Mouse (Mus musculus): ENCODE data around the gene Pxmp4. TPM values are rescaled to one million over a fixed set of nuclear protein-coding genes. Genes with fewer than 3 reads are reported as not detected.

The Pxmp4 gene
- 31.1 and 40.7 TPM in 2 replicates for polyA plus RNA-seq (2012; rRNA removed)

DNA sequence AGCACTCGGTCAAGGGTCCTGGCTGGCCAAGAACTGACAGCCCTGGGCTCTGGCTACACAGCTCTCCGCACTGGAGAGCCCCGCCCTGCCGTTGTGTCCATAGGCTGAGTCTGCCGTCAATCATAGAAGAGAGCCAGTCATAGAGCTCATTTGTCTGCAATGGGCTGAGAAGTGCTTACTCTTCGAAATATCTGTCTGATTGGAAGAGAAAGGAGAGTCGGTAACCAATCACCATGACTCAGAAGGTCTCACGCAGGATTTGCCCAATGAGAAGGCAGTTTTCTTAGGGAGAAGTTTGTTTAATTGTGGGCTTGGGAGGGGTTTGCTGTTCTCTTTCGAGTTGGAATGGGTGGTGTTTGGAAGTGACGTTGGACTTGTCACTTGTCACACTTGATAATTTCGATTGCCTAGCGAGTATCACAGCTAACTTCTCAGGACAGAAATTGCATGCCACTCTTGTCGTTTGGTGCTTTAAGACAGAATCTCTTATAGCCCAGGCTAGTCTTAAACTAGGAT, at the start of gene Pxmp4:
Gene Pxmp4, minus strand, starts transcription at position 71 of the 516 bp plus-strand sequence.

DNA sequence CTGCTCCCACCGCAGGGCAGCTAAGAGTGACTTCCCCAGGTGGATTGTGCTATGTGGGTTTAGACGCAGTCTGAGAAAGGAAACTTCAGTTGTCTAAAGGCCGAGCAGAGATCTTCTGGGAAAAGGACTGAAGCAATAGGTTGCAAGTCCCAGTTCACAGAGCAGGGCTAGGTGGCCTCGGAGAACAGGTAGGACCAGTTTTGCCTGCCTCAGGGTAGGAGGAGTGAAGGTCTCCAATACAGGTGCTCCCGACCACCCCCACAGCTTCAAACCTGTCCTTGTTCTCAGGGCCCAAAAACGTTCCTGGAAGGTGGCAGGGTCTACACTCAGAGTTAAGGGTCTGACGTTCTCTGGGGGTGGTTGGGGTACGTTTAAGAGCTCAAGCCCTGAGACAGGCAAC, 47.9 kb upstream of the Pxmp4 start, which contains the start of gene Chmp4b:
Gene Chmp4b, plus strand, starts transcription at position 343 of the 400 bp plus-strand sequence.

DNA sequence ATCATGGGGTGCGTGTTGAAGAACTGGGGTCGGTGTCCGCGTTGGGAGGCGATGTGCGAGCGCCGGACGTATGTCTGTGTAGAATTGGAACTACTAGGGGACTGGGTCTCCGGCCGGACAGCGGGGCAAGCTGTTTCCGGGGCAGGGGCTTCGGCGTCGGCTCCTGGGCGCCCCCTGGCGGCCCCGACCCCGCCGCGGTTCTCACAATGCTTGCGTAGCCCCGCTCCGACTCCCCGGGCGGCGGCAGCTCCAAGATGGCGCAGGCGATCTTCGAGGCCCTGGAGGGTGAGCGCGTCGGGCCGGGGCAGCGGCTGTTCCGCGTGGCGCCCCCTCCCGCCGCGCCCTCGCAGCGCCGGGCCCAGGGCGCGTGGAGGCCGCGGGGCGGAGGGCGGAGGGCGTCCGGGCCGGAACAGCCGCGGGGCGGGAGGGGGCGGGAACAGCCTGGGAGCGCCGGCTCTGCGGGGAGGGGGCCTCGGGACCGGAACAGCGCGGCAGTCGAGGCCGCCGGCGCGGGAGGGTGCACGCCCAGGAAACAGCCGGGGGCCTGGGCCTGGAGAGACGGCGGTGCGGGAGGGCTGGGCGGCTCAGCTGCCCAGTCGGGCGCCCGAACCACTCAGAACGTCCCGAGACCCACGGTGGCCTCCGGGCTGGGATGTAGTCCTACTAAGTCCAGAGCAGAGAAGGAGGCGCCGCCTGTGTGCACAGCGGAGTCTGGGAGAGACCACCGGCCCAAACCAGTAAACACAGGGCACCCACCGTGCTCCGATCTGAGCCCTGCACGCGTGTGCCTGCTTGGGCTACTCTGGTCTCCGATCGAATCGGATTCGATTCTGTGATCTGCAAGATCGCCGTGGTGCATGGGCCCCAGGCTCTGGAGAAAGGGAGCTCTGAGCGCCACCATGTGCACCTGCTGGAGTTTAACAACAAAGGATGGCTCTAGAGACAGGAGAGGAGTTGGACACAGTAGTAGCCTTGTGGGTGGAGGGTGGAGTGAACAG, 9.9 kb upstream of the Pxmp4 start, which contains the start of the genes Zfp341 and 4930519P11Rik:
Gene Zfp341, plus strand, starts transcription at position 180 of the 998 bp plus-strand sequence.
Gene 4930519P11Rik, minus strand, starts transcription at position 320 of the 998 bp plus-strand sequence.

DNA sequence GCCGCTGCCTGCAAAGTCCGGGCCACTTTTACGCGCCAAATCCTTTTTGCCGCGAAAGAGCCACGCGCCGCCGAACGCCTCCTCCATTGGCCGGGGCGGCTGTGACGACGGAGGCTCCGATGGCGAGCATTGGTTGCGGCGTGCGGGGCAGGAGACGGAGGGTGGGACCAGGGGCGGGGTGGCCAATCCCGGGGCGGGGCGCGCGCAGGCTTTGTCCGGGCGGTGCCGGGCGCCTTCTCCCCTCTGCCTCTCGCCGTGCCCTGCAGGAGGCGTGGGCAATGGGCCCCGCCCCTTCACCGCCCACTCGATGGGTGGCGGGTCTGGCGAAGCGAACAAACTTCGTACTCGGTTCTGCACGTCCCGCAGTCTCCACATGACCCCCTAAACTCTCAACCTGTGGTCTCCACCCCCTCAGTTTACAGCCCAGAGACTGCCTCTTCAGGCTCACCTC, 33.6 kb downstream of the Pxmp4 start, which contains the start of gene E2f1:
Gene E2f1, minus strand, starts transcription at position 57 of the 451 bp plus-strand sequence.

DNA sequence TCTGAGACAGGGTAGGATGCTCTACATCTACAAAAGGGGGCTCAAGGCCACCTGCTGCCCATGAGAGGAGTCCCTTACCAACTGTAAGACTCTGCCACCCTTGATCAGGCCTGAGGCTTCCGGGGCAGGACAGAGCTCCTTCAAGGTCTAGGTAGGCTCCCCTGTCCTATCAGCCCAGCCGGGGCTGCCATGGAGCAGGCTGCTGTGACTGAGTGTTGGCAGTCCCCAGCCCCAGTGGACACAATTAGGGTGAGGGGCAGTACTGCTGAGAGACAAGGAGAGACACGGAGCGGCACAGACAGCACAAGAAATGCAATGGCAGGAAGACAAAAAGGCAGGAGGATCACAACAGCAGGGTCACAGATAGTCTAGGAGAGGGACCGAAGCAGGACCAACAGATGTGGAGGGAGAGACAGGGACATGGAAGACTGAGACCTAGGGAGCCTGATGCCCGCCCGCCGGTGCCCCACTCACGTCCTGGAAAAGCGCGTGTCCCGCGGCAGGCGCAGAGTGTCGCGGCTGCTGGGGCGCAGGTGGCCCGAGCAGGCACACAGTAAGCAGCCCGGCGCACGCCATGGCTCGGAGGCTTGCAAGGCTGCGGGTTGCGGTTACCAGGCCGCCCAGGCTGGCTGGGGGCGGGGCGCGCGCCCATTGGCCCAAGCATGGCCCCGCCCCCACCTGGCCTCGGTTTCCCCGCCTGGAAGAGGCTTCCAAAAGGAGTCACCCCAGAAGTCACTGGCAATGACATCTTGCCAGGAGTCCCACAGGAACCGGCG, 45.1 kb downstream of the Pxmp4 start, which contains the start of gene Necab3:
Gene Necab3, minus strand, starts transcription at position 627 of the 776 bp plus-strand sequence.

DNA sequence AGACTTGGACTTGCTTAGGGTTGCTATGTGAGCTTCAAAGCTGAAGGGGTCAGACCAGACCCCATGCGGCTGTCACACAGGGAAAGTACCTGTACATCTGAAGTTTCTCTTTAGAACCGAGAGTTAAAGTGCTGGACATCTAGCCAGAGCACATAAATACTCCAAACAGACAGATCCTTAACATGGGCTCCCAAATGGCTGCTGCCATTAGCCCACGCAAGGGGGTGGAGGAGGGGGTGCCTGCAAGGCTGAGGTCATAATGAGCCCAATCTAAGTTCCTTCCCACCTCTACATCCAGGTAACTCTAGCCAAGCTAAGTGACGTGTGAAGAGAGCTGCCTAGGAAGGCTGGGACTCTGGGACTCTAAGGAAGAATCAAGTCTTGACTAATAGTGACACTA, 52.0 kb downstream of the Pxmp4 start, which contains the start of gene Actl10:
Gene Actl10, plus strand, starts transcription at position 301 of the 400 bp plus-strand sequence.

DNA sequence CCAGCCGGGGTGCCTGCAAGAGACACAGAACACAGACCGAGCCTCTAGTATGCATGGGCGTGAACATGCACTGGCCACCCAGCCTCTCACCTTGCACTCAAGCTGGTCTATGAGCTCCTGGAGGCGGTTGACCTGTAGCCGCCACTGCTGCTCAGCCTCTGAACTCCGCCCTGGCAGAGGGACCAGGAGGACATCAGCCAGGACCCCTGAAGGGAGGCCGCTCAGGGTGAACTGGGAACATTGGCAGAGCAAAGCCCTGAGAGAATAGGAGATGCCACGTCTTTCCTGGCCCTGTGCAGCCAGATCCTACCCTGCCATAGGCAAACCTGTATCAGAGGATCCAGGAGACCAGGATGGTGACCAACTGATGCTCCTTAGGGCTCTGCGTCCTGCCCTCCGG, 56.8 kb downstream of the Pxmp4 start, which contains the start of gene 1700003F12Rik:
Gene 1700003F12Rik, plus strand, starts transcription at position 375 of the 400 bp plus-strand sequence.

Other genes starting within 250 kb of the Pxmp4 start
- 2.3 and 3.1 TPM in 2 replicates for gene Cdk5rap1, start 230.7 kb downstream of the Pxmp4 start, polyA plus RNA-seq (2012; rRNA removed)
- gene Snta1, start 195.6 kb downstream of the Pxmp4 start, polyA plus RNA-seq (2012; rRNA removed) = 16.3 and 20.8 TPM in 2 replicates
- gene Cbfa2t2, start 167.2 kb downstream of the Pxmp4 start, polyA plus RNA-seq (2012; rRNA removed) = 3.4 and 4.7 TPM in 2 replicates
- 0.65 TPM in 1 of 2 replicates, not detected in the other for gene 1700003F12Rik, start 56.6 kb downstream of the Pxmp4 start, polyA plus RNA-seq (2012; rRNA removed)
- 0.04 and 0.14 TPM in 2 replicates for gene Actl10, start 51.9 kb downstream of the Pxmp4 start, polyA plus RNA-seq (2012; rRNA removed)
- gene Necab3, start 44.8 kb downstream of the Pxmp4 start, polyA plus RNA-seq (2012; rRNA removed) = 0.08 and 0.11 TPM in 2 replicates
- 2.6 and 3.6 TPM in 2 replicates for gene E2f1, start 33.8 kb downstream of the Pxmp4 start, polyA plus RNA-seq (2012; rRNA removed)
- 2.7 and 2.8 TPM in 2 replicates for gene Zfp341, start 9.6 kb upstream of the Pxmp4 start, polyA plus RNA-seq (2012; rRNA removed)
- 0.63 TPM in 2 replicates for gene 4930519P11Rik, start 9.7 kb upstream of the Pxmp4 start, polyA plus RNA-seq (2012; rRNA removed)
- 32.9 and 39.2 TPM in 2 replicates for gene Chmp4b, start 48.0 kb upstream of the Pxmp4 start, polyA plus RNA-seq (2012; rRNA removed)
- not detected in 2 replicates for gene Gm14214, start 166.3 kb upstream of the Pxmp4 start, polyA plus RNA-seq (2012; rRNA removed)
- gene Raly, start 187.4 kb upstream of the Pxmp4 start, polyA plus RNA-seq (2012; rRNA removed) = 66.9 and 107 TPM in 2 replicates
- gene a, start 187.7 kb upstream of the Pxmp4 start, polyA plus RNA-seq (2012; rRNA removed) = 0.21 TPM in 1 of 2 replicates, not detected in the other

Data from stomach, adult 2 months (tissue).